Mouse (Mus musculus): Measurements from ENCODE around the gene Hnf1a.
A peak's percentile ranks its signal among the peaks of the same experiment; 100 is the strongest.

The Hnf1a gene

DNA sequence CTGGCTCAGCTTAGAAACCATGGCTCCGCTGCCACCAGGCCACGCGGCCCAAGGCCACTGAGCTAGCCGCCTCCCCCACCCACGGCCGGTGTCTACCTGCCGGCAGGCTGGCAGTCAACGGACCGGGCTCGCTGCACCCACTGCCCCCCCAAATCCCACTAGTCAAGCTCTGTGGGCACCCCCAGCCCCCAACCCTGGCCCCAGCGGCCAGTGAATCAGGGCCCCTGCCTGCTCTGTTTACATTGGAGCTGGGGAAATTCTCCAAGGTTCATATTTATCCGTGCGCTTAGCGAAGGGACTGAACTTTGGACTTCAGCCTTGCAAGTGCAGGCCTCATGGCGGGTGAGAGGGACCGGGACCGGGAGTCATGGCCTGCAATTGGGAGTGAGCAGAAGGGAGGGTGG lies at the start of gene Hnf1a:
Gene Hnf1a (minus strand): TSS at position 271 of the 404 bp plus-strand sequence.
- no peak for DNase-seq (ENCODE audit: extremely low spot score)

DNA sequence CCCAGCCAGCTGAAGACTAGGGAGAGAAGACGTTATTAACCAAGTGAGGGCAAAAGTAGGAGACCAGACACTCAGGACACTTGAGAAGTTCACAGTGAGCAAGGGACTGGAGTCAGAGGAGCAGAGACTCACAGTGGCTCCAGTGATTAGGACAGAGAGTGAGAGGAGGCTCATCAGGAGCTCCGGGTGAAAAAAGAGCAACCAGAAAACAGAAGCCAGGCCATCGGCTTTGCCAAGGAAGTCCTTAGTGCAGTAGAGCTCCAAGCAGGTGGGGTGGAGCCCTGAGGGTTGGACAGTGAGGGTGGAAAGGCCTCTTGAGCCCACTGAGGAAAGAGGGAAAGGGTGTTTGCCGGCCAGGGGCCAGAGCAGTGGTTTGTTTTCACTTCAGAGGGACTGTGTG lies 47.9 kb upstream of the Hnf1a start:
- DNase-seq (ENCODE audit: extremely low spot score), result no peak

GRCm38 (mm10) chr5:115018270-115018669 lies 47.4 kb upstream of the Hnf1a start:
- DNase-seq (ENCODE audit: extremely low spot score), result no peak

GRCm38 (mm10) chr5:115015121-115015520 lies 44.2 kb upstream of the Hnf1a start:
- no peak for DNase-seq (ENCODE audit: extremely low spot score)

- DNase-seq (ENCODE audit: extremely low spot score), result no peak
Measured at GRCm38 (mm10) chr5:115014570-115014969, 43.7 kb upstream of the Hnf1a start.

GRCm38 (mm10) chr5:115013436-115013835 lies 42.5 kb upstream of the Hnf1a start:
- DNase-seq (ENCODE audit: extremely low spot score), result no peak

DNA sequence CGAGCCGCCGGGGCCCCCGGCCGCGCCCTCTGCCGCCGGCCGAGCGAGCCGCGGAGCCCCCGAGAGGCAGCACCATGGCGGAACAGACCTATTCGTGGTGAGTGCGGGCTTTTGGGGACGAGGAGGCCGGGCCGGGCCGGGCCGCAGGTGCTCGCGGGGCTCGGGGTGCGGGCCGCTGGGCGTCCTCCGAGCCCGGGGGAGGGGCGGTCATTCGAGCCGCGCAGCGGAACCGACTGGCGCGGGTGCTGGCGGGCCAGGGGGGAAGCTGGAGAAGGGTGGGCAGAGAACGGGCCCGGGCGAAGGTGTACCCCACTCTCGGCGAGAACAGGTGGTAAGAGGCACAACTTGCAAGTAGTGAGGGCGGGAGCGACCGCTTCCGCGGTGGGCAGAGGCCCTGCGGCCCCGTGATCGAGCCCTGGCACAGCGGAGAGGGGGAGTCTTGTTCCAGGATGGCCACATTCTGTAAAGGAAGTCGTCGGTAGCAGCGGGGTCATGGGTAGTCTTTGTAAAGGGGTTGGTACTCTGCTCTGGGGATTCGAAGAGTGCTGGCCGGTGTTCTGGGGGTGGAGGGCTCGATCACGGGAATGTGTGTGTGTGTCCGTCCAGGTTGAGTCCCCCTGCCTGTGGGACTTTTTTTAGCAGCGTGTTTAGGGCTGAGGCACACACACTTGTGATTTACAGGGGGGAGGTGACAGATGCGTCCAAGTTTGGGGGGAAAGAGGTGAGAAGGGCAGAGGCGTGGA lies 40.8 kb upstream of the Hnf1a start:
- DNase-seq (ENCODE audit: extremely low spot score), result peak; percentile 60

DNA sequence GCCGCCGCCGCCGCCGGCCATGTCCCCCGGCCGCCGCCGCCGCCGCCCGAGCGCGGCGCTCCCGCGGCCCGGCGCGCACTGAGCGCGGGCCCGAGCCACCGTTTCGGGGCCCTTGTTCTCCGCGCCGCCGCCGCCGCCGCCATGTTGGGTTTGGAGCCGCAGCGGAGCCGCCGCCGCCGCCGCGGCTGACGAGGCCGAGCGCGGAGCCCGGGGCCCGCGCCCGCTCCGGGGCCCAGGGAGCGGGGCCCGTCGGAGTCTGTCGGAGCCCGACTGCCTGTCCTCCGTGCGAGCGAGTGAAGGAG lies 40.3 kb upstream of the Hnf1a start:
- no peak for DNase-seq (ENCODE audit: extremely low spot score)

DNA sequence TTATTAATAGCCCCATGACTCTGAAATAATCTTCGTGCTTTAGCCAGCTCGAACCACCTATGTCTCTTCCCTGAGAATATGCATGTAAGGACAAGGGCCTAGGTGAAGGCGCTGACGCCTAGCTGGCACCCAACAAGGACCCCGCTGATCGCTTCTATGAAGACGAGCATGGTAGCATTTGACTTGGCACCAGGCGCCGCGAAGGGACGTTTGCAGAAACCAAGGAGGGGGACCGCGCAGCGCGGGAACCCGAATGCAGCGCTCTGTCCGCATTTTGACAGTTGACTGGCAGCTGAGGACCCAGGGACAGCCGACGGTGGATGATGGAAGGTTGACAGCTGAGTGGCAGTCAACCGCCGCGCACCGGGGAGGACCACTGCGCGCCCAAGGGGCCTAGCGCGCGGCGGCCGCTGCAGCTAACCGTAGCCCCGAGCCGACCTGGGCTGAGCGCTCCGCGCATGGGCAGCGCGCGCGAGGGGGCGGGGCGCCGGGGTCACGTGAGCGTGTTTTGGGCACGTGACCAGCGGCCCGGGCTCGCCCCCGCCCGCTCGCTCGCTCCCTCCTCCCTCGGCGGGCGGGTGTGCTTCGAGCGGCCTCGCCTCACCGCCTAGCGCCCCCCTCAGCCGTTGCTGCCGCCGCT lies 39.8 kb upstream of the Hnf1a start, which contains the start of gene Sppl3:
Gene Sppl3 (plus strand): TSS at position 561 of the 640 bp plus-strand sequence.
- DNase-seq (ENCODE audit: extremely low spot score), result peak; percentile 94

DNA sequence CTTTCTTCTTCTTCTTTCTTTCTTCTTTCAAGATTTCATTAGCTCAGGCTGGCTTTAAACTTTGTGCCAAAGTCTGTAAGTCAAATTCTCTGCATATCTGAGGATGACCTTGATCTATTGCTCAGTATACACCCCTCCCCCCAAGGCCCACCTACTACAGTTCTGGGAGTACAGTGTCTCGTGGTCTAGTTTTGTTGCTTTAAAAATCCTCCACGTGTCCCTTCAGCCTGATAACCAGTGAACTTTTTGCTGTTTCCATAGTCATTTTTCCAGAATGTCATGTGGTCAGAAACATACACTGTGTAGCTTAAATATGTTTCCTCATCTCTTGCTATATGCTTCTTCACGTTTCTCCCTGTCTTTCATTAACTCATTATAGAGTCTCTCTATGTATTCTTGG lies 39.1 kb upstream of the Hnf1a start:
- DNase-seq (ENCODE audit: extremely low spot score), result no peak

DNA sequence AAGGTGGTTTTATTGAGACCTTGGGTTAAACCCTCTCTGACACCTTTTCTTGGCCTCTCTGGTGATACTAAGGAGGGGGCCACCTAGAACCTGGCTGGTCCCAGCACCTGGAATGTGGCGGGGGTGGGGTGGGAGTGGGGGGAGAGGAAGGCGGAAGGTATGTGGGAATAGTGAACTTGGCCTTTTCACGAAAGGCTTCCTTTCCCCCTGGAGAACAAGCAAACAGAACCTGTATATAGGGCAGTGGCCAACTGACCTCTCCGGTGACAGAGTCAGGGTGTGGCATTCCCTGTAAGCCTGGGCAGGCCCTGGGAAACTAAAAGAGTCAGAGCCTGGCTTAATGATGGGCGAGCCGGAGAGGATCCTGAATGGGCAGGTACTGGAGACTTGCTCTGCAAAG lies 38.2 kb upstream of the Hnf1a start:
- no peak for DNase-seq (ENCODE audit: extremely low spot score)

DNA sequence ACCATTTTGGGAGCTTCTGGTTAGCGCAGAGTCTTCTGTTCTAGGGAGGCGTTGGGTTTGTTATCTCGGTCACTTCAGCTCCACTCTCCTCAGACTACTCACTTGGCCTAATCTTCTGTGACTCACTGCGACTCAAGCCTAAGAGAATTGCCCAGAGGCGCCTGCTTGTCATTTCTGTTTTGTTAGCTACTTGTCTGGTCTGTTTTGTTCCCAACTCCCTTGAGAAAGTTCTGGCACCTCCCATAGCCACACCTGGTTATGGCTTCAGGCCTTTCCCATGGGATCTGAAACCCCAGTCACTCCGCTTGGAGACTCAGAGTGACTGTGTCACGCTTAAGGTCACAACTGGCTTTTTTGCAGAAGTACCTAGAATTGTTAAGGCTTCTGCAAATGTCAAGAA lies 37.4 kb upstream of the Hnf1a start:
- no peak for DNase-seq (ENCODE audit: extremely low spot score)

DNA sequence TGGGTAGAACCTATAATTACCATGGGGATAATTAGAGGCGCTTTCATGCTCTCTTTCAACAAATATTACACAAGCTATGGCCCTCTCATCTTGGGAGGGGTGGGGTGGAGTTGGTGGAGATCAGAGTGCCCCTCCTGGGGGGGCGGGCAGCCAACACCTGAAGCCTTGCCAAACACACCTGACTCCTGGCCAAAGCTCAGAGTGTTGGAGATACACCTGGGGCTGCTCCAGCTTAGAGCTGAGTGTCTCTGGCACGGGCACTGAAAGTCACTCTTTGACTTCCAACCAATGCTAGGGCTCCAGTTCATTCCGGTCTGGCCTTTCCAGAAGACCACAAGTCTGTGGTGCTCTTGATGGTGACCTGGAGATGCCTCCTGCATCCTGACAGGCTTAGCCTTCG lies 36.9 kb upstream of the Hnf1a start:
- no peak for DNase-seq (ENCODE audit: extremely low spot score)

- no peak for DNase-seq (ENCODE audit: extremely low spot score)
Measured at GRCm38 (mm10) chr5:115003224-115003873, 32.5 kb upstream of the Hnf1a start.

DNA sequence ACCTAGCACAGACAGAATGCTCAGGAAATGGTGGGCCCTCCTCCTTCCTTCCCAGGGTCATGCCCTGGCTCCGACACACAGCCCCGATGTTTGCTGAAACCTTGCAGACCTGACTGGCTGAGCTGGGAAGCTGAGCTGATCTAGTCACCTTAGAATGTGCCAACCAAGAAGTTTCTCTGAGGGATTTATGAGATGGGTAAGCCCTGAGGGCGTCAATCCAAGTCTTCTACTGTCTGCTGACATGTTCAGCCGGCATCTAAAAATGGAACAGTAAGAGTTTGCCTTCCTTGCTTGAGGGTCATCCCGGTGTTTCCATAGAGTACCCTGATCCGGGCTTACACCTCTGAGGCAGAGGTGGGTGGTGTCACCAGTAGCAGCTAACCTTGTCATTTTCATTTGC lies 31.9 kb upstream of the Hnf1a start:
- no peak for DNase-seq (ENCODE audit: extremely low spot score)

DNA sequence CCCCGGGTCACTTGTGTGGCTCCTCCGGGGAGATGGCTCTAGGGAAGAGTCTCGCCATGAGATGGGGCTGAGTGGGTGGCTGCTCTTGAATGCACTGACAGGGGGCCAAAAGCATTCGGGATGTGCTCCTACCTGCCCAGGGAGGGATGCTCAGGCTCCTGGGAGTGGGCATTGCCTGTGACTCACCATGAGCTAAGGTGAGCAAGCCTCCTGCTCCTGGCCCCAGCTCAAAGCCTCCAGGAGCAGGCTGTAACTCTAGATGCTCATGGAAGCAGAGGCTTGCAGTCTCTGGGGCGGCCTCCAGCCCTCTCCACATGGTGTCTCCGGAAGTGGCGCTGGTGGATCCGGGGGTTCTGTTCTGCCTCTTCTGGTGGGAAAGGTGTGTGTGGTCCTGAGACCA lies 30.6 kb upstream of the Hnf1a start:
- DNase-seq (ENCODE audit: extremely low spot score), result no peak

- no peak for DNase-seq (ENCODE audit: extremely low spot score)
Measured at GRCm38 (mm10) chr5:115000503-115000902, 29.6 kb upstream of the Hnf1a start.

- no peak for DNase-seq (ENCODE audit: extremely low spot score)
Measured at GRCm38 (mm10) chr5:114997327-114997726, 26.4 kb upstream of the Hnf1a start.

- no peak for DNase-seq (ENCODE audit: extremely low spot score)
Measured at GRCm38 (mm10) chr5:114996447-114996846, 25.6 kb upstream of the Hnf1a start.

- no peak for DNase-seq (ENCODE audit: extremely low spot score)
Measured at GRCm38 (mm10) chr5:114985074-114985473, 14.2 kb upstream of the Hnf1a start.

DNA sequence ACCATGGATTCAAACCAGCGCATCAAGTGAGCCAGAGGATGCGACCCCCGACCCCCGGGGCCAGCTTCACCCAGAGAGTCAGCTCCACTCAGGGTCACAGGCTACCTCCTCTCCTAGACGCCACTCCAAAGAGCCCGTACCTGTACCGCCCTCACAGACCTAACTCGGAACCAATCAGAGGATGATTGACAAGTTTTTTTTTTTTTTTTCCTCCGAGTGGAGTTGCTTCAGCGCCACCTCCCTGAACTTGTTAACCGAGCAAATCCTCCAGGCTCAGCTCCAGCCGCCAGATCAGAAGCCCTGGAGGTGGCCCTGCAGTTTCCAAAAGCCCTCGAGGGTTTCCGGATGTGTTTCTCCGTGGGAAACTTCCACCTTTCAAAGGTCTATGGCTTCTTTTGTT lies 11.1 kb upstream of the Hnf1a start:
- no peak for DNase-seq (ENCODE audit: extremely low spot score)

DNA sequence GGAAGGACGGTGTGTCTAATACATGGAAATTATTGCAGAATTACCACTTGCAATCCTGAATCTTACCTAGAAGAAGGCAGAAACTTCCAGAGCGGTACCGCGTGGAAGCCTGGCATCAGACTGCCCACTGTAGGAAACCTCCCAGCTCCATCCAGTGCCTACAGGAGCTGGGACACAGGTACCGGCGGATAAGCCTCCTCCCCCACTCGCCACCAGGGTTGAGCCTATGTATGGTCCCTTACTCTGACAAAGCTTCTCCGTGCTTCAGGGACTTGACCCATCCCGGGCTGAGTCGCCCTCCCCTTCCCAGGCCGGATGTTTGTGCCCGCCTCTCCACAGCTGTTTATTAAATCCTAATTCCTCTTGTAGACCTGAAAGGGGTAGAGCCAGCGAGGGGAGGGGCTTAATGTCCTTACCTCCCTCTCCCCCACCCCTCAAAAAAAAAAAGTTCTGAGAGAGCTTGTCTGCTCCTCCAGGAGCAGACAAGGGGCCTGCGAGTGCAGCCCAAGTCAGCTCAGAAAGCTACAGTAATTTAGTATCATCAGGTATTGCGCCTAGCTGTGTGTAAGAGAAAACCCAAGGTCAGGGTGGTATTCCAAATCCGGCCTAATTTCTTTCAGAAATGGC lies 9.3 kb upstream of the Hnf1a start:
- DNase-seq (ENCODE audit: extremely low spot score), result peak; percentile 33

All from embryo, embryonic 9.5 days (tissue).